Mouse (Mus musculus) midbrain, embryonic 11.5 days (tissue): ENCODE measurements at regions not wholly inside any gene's neighbourhood (a gene's known extent, or its start where the extent isn't known, plus 50 kb on each side); places are given as distances from the start of the nearest gene placed in this dataset.

Source experiments
- ATAC-seq: fragments of 200-750 bp; cut with Nextera tagmentation; 2 replicates; pipeline ENCODE4 v1.8.0; 2017; ENCODE audit warnings: moderate TSS enrichment, moderate library complexity; ENCODE audit not compliant: low FRiP score
- DNase-seq: peaks from one replicate; pipeline ENCODE4 v3.0.0; 2015; ENCODE audit warnings: low spot score; ENCODE audit errors: missing footprints
- H3K27ac ChIP-seq: fragments of 300-500 bp; sonication (generic); 2 replicates; pipeline ENCODE4 v1.5.1; 2014; ENCODE audit warnings: low read depth, low read length
- H3K27me3 ChIP-seq: fragments of 300-500 bp; sonication (generic); 2 replicates; pipeline ENCODE4 v1.6.1; 2014; ENCODE audit warnings: mild to moderate bottlenecking, low read length, moderate library complexity, mixed read lengths; ENCODE audit not compliant: control insufficient read depth, insufficient read depth
- H3K36me3 ChIP-seq: fragments of 300-500 bp; sonication (generic); 2 replicates; pipeline ENCODE4 v1.6.1; 2014; ENCODE audit warnings: mild to moderate bottlenecking, low read length, moderate library complexity, mixed read lengths; ENCODE audit not compliant: control insufficient read depth, insufficient read depth
- H3K4me1 ChIP-seq: fragments of 300-500 bp; sonication (generic); 2 replicates; pipeline ENCODE4 v1.6.1; 2014; ENCODE audit warnings: low read length; ENCODE audit not compliant: control insufficient read depth, insufficient read depth
- H3K4me2 ChIP-seq: fragments of 300-500 bp; sonication (generic); 2 replicates; pipeline ENCODE4 v1.6.1; 2014; ENCODE audit warnings: mild to moderate bottlenecking, moderate library complexity
- H3K4me3 ChIP-seq: fragments of 300-500 bp; sonication (generic); 2 replicates; pipeline ENCODE4 v1.5.1; 2014; ENCODE audit warnings: low read depth, low read length
- H3K9ac ChIP-seq: fragments of 300-500 bp; sonication (generic); 2 replicates; pipeline ENCODE4 v1.6.1; 2014; ENCODE audit warnings: low read length
- H3K9me3 ChIP-seq: fragments of 300-500 bp; sonication (generic); 2 replicates; pipeline ENCODE4 v1.6.1; 2016; ENCODE audit warnings: low read length; ENCODE audit not compliant: control insufficient read depth
- WGBS: fragments of 180-500 bp; shearing (Covaris S2); extraction: QIAGEN DNeasy Blood & Tissue Kit; methylation state at CpG from one replicate; pipeline ENCODE4 v1.1.7; 2014; 5-methylcytosine and 5-hydroxymethylcytosine counted together

GRCm38 (mm10) chr8:86368062-86368461, 212.4 kb downstream of the Abcc12 start:
- DNase-seq: peak; percentile 69
- H3K36me3 ChIP-seq: no peaks in the 10 kb centered on the region
- H3K9me3 ChIP-seq: no peaks in the 10 kb centered on the region
- no peaks in the 10 kb centered on the region for H3K27me3 ChIP-seq
- no peaks in the 10 kb centered on the region for H3K4me1 ChIP-seq
- no peak for ATAC-seq
- H3K4me3 ChIP-seq: no peak overlapping the region
- H3K27ac ChIP-seq: no peak overlapping the region
- no peak overlapping the region for H3K9ac ChIP-seq
- 65% methylated on average over 5 of the region's 5 CpGs for WGBS
- no peak overlapping the region for H3K4me2 ChIP-seq

DNA sequence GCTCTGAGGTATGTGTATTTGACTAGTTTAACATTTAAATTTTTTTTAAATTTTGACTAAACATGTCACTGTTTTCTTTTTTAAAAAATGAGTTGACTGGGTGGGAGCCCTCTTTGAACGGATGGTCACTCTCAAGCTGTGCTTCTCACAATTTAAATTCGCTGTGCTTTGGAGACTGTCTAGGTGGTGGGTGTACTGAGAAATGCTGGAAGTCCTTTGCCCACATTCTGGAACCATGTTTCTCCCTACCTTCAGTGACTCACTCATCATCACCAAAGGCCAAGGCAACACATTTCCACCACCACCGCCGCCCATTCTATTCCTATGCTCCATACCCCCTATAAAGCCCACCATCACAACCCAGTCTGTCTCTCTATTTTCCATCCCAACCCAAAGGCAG, 213.8 kb downstream of the Abcc12 start:
- Histone ChIP-seq H3K9ac (no peak overlapping the region), H3K4me2 (no peak overlapping the region), H3K4me3 (no peak overlapping the region), H3K9me3 (no peaks in the 10 kb centered on the region), H3K27me3 (no peaks in the 10 kb centered on the region), H3K27ac (no peak overlapping the region), H3K36me3 (no peaks in the 10 kb centered on the region), H3K4me1 (no peaks in the 10 kb centered on the region)
- no peak for ATAC-seq
- WGBS: 97% methylated on average over 4 of the region's 4 CpGs
- DNase-seq: peak; percentile 61

DNA sequence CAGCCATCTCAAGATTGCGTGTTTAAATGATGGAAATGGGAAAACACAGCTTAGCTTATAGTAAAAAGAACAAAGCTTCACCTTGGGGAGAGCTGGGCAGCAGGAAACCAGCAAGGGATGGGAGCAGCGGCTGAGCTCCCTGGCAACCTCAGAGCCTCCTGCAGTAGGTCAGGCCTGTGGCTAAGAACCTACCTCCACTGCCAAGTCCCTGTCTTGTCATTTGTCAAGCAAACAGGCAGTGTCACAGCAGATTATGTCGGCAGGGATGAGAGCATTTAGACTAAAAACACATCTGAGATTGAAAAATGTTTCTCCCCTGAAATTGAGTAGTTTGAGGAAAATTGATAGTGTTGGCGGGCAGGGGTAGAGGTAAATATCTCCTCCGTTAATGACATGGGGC, 214.8 kb downstream of the Abcc12 start:
- WGBS: 86% methylated on average over 5 of the region's 5 CpGs
- no peaks in the 10 kb centered on the region for H3K27me3 ChIP-seq
- ATAC-seq (no peak), DNase-seq (no peak)
- no peak overlapping the region for H3K9ac ChIP-seq
- no peak overlapping the region for H3K4me3 ChIP-seq
- H3K9me3 ChIP-seq: no peaks in the 10 kb centered on the region
- H3K4me1 ChIP-seq: no peaks in the 10 kb centered on the region
- no peaks in the 10 kb centered on the region for H3K36me3 ChIP-seq
- no peak overlapping the region for H3K27ac ChIP-seq
- H3K4me2 ChIP-seq: no peak overlapping the region

DNA sequence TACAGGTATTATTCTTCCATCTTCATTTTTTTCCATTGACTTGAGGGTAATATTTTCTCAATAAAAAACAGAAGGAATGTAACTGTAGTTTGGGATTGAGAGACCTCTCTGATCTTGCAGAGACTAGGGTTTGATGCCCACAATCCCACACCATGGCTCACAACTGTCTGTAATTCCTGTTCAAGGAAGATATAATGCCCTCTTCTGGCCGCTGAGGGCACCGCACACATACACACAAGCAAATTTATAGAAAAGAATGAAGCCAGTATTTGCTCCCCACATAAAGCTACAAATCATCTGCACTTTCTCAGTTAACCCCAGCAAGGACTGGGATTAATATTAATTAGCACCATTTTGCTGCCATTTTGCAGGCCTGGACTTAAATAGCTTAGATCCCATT, 215.6 kb downstream of the Abcc12 start:
- DNase-seq: peak; percentile 79
- no peak for ATAC-seq
- 50% methylated on average over 2 of the region's 2 CpGs for WGBS

DNA sequence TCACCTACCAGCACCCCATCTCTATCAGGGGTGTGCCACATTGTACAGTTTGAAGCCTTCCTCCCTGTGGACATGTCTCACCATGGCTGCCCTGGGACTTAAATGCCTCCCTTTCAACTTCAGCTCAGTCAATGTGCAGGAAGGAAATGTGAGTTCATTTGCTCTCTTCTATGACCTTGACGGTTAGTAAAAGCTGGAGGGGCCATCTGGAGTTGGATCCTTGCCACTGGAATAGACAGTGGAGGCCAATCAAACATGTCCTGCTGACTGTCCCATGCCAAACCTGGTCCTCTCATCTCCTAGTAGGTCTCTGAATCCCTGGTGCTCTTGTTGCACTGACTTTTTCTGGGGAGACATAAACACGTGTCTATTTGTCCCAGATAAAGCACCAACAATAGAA, 220.2 kb downstream of the Abcc12 start:
- no peak for DNase-seq
- WGBS: 86% methylated on average over 2 of the region's 2 CpGs
- Histone ChIP-seq H3K9me3 (no peaks in the 10 kb centered on the region), H3K27me3 (no peaks in the 10 kb centered on the region), H3K27ac (no peak overlapping the region), H3K36me3 (no peaks in the 10 kb centered on the region), H3K4me3 (no peak overlapping the region), H3K4me2 (no peak overlapping the region), H3K9ac (no peak overlapping the region), H3K4me1 (no peaks in the 10 kb centered on the region)
- no peak for ATAC-seq

More for the DNA sequence above, 215.6 kb downstream of the Abcc12 start:
- H3K4me3 ChIP-seq: no peak overlapping the region
- H3K27me3 ChIP-seq: no peaks in the 10 kb centered on the region
- H3K4me1 ChIP-seq: no peaks in the 10 kb centered on the region
- H3K9me3 ChIP-seq: no peaks in the 10 kb centered on the region
- no peak overlapping the region for H3K4me2 ChIP-seq
- H3K9ac ChIP-seq: no peak overlapping the region
- no peak overlapping the region for H3K27ac ChIP-seq
- no peaks in the 10 kb centered on the region for H3K36me3 ChIP-seq

DNA sequence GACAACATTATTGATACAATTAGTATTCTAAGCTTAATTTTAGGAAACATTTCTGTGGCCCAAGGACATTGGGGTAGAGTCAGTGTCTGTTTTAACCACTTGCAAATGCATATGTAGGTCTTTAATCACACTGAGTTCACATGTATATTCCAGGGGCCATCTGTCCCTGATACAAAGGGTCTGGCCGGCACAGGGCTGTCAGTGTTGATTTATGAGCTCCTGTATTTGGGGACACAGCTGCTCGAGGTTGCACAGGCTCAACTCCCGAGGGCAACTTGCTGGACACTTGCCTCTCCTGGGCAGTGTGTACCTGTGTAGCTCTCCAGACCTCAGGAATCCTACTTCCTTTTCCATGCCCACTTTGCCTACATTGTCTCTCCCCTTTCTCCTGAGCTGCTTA, 221.0 kb downstream of the Abcc12 start:
- Histone ChIP-seq H3K9ac (no peak overlapping the region), H3K27ac (no peak overlapping the region), H3K27me3 (no peaks in the 10 kb centered on the region), H3K4me1 (no peaks in the 10 kb centered on the region), H3K9me3 (no peaks in the 10 kb centered on the region), H3K4me3 (no peak overlapping the region), H3K36me3 (no peaks in the 10 kb centered on the region), H3K4me2 (no peak overlapping the region)
- DNase-seq (peak; percentile 57), ATAC-seq (no peak)
- 77% methylated on average over 3 of the region's 3 CpGs for WGBS

DNA sequence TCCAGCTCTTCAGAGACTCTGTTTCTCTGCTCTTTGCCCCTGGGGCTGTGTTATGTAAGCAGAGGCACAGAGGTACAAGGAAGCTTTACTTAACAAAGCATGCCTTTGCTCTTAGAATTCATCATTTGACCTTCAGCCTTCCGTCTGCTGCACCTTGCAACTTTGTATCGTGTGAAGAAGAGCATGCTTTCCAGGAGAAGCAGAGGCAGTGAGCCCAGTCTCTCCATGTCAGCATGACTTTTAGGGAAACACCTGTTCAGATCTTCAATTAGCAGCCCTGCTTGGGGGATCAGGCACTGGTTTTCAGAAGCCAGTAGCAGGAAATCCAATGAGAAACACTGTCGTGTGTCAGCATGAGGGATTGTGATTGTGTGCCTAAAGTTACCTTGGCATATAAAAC, 226.7 kb downstream of the Abcc12 start:
- ATAC-seq: no peak
- no peak overlapping the region for H3K4me2 ChIP-seq
- no peak for DNase-seq
- no peaks in the 10 kb centered on the region for H3K36me3 ChIP-seq
- 86% methylated on average over 3 of the region's 3 CpGs for WGBS
- no peaks in the 10 kb centered on the region for H3K9me3 ChIP-seq
- no peak overlapping the region for H3K27ac ChIP-seq
- no peak overlapping the region for H3K9ac ChIP-seq
- no peaks in the 10 kb centered on the region for H3K27me3 ChIP-seq
- H3K4me1 ChIP-seq: no peaks in the 10 kb centered on the region
- no peak overlapping the region for H3K4me3 ChIP-seq

GRCm38 (mm10) chr8:86351545-86352190, 228.8 kb downstream of the Abcc12 start:
- no peaks in the 10 kb centered on the region for H3K27me3 ChIP-seq
- H3K36me3 ChIP-seq: no peaks in the 10 kb centered on the region
- ATAC-seq (no peak), DNase-seq (no peak)
- no peak overlapping the region for H3K4me3 ChIP-seq
- H3K27ac ChIP-seq: no peak overlapping the region
- 85% methylated on average over 7 of the region's 7 CpGs for WGBS
- peaks cover 3% of the 10 kb centered on the region; the same call in 1 of the 2 replicates for H3K9me3 ChIP-seq
- no peaks in the 10 kb centered on the region for H3K4me1 ChIP-seq
- H3K9ac ChIP-seq: no peak overlapping the region
- H3K4me2 ChIP-seq: no peak overlapping the region

DNA sequence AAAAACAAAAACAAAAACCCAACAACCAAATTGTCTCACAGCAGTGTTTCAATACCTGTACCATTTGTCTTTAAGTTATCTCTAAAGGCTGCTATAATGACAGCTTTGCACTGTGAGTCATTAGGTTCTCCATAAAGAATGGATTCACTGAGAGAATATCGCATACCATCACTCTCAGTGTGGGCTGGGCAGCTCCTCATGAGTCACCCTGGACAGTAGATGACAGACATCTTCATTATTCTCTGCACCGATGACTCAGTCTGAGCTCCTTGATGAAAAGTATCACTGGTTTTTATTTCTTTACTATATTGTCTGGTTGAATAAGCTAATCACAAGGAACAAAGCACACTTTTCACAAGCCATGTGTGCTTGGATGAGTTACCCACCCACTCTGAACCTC, 230.4 kb downstream of the Abcc12 start:
- Histone ChIP-seq H3K4me3 (no peak overlapping the region), H3K27ac (no peak overlapping the region), H3K9ac (no peak overlapping the region), H3K4me2 (no peak overlapping the region), H3K27me3 (no peaks in the 10 kb centered on the region), H3K4me1 (no peaks in the 10 kb centered on the region), H3K9me3 (peaks cover 3% of the 10 kb centered on the region; the same call in 1 of the 2 replicates), H3K36me3 (no peaks in the 10 kb centered on the region)
- 84% methylated on average over 2 of the region's 2 CpGs for WGBS
- ATAC-seq: no peak
- no peak for DNase-seq
